8 mouse cellular contexts compared by ENCODE assay signal in genomic region chrX:73570871-73571270, GRCm38 (mm10).
A peak's percentile ranks its signal among the peaks of the same experiment; 100 is the strongest.
DNase-seq lines count a peak whose midpoint lies in the region; ATAC-seq and TF ChIP-seq lines count a peak whose summit lies in the region.

No protein-coding gene starts in this region.

- peaks cover 8% of the 10 kb centered on the region; the same call in 1 of the 2 replicates for H3K4me1 ChIP-seq in heart, embryonic 12.5 days (replicated peaks)
- no peaks in the 10 kb centered on the region for H3K4me1 ChIP-seq in midbrain, postnatal 0 days (ENCODE audit: insufficient read depth, low read length)
- no peaks in the 10 kb centered on the region for H3K4me1 ChIP-seq in stomach, postnatal 0 days (replicated peaks; ENCODE audit: control insufficient read depth, insufficient read depth)

- H3K27ac ChIP-seq in heart, embryonic 12.5 days (ENCODE audit: poor library complexity, severe bottlenecking): no peak overlapping the region
- H3K27ac ChIP-seq in midbrain, postnatal 0 days (ENCODE audit: low read depth, low read length): no peak overlapping the region
- H3K27ac ChIP-seq in stomach, postnatal 0 days (replicated peaks): no peak overlapping the region

- 23% methylated on average over 6 of the region's 6 CpGs for WGBS in heart, embryonic 12.5 days
- WGBS in midbrain, postnatal 0 days: 22% methylated on average over 6 of the region's 6 CpGs
- WGBS in stomach, postnatal 0 days: 29% methylated on average over 6 of the region's 6 CpGs

- peak; percentile 13 to 75 for DNase-seq in heart, adult 18-20 months
- peak; percentile 73 for DNase-seq in adrenal gland, postnatal 10 days
- DNase-seq in embryo, embryonic 9.5 days (ENCODE audit: extremely low spot score): peak; percentile 46
- peak; percentile 58 to 70 for DNase-seq in heart, postnatal 14 days
- DNase-seq in left cerebral cortex, postnatal 10 days (ENCODE audit: extremely low spot score in 1 of 2, low spot score in 2 of 2): peak; percentile 41 to 63
- peak; percentile 70 for DNase-seq in midbrain, postnatal 0 days (ENCODE audit: low spot score)
- peak; percentile 62 for DNase-seq in stomach, postnatal 0 days (ENCODE audit: low spot score)

- H3K4me2 ChIP-seq in heart, embryonic 12.5 days: no peak overlapping the region
- no peak overlapping the region for H3K4me2 ChIP-seq in midbrain, postnatal 0 days (ENCODE audit: low read depth, low read length, poor library complexity, severe bottlenecking)
- H3K4me2 ChIP-seq in stomach, postnatal 0 days (replicated peaks; ENCODE audit: low read depth): no peak overlapping the region

- no peaks in the 10 kb centered on the region for H3K36me3 ChIP-seq in heart, embryonic 12.5 days
- H3K36me3 ChIP-seq in midbrain, postnatal 0 days (ENCODE audit: insufficient read depth, low read length): no peaks in the 10 kb centered on the region
- no peaks in the 10 kb centered on the region for H3K36me3 ChIP-seq in stomach, postnatal 0 days (ENCODE audit: control insufficient read depth, insufficient read depth, low read length)

- ATAC-seq in heart, embryonic 12.5 days (ENCODE audit: insufficient number of reproducible peaks, low FRiP score): no peak
- no peak for ATAC-seq in midbrain, postnatal 0 days (ENCODE audit: low FRiP score)
- no peak for ATAC-seq in stomach, postnatal 0 days (ENCODE audit: low FRiP score, low TSS enrichment)

- H3K4me3 ChIP-seq in heart, embryonic 12.5 days: no peak overlapping the region
- no peak overlapping the region for H3K4me3 ChIP-seq in midbrain, postnatal 0 days (ENCODE audit: low read depth, low read length)
- H3K4me3 ChIP-seq in stomach, postnatal 0 days (ENCODE audit: low read depth, low read length): no peak overlapping the region

- no peak overlapping the region for H3K9ac ChIP-seq in heart, embryonic 12.5 days
- no peak overlapping the region for H3K9ac ChIP-seq in midbrain, postnatal 0 days (replicated peaks; ENCODE audit: low read length, poor library complexity, severe bottlenecking)
- H3K9ac ChIP-seq in stomach, postnatal 0 days (ENCODE audit: low read length): no peak overlapping the region

- H3K27me3 ChIP-seq in heart, embryonic 12.5 days (replicated peaks): peaks cover 23% of the 10 kb centered on the region
- no peaks in the 10 kb centered on the region for H3K27me3 ChIP-seq in midbrain, postnatal 0 days (ENCODE audit: insufficient read depth, low read length)
- no peaks in the 10 kb centered on the region for H3K27me3 ChIP-seq in stomach, postnatal 0 days (ENCODE audit: control insufficient read depth, insufficient read depth, low read length)

- no peak for TF ChIP-seq EP300 in stomach, postnatal 0 days (optimal IDR thresholded peaks at IDR 0.05)

- no peaks in the 10 kb centered on the region for H3K9me3 ChIP-seq in heart, embryonic 12.5 days (replicated peaks)
- no peaks in the 10 kb centered on the region for H3K9me3 ChIP-seq in midbrain, postnatal 0 days (ENCODE audit: low read length)
- no peaks in the 10 kb centered on the region for H3K9me3 ChIP-seq in stomach, postnatal 0 days (ENCODE audit: control insufficient read depth, low read length)

- TF ChIP-seq CTCF in midbrain, postnatal 0 days (IDR thresholded peaks at IDR 0.05): peak; percentile 81
- TF ChIP-seq CTCF in stomach, postnatal 0 days (IDR thresholded peaks at IDR 0.05; ENCODE audit: low read depth): peak; percentile 81

- intact Hi-C loops in heart, postnatal 14 days (cut with DNase I): loop anchor here (1.0 kb wide), 1 partner anchor 83 kb away; no protein-coding TSS in a partner anchor
- intact Hi-C loops in left cerebral cortex, postnatal 10 days (cut with DNase I): loop anchor here (5.0 kb wide), 1 partner anchor 81 kb away; no protein-coding TSS in a partner anchor
